Mouse (Mus musculus): Measurements from ENCODE around the gene Parp8. TPM values are rescaled to one million over a fixed set of nuclear protein-coding genes. Genes with fewer than 3 reads are reported as not detected.

Parp8 gene
- polyA plus RNA-seq, 3 experiments from 2014 or later, result 12.0 to 28.7 (median 23.7) TPM

DNA sequence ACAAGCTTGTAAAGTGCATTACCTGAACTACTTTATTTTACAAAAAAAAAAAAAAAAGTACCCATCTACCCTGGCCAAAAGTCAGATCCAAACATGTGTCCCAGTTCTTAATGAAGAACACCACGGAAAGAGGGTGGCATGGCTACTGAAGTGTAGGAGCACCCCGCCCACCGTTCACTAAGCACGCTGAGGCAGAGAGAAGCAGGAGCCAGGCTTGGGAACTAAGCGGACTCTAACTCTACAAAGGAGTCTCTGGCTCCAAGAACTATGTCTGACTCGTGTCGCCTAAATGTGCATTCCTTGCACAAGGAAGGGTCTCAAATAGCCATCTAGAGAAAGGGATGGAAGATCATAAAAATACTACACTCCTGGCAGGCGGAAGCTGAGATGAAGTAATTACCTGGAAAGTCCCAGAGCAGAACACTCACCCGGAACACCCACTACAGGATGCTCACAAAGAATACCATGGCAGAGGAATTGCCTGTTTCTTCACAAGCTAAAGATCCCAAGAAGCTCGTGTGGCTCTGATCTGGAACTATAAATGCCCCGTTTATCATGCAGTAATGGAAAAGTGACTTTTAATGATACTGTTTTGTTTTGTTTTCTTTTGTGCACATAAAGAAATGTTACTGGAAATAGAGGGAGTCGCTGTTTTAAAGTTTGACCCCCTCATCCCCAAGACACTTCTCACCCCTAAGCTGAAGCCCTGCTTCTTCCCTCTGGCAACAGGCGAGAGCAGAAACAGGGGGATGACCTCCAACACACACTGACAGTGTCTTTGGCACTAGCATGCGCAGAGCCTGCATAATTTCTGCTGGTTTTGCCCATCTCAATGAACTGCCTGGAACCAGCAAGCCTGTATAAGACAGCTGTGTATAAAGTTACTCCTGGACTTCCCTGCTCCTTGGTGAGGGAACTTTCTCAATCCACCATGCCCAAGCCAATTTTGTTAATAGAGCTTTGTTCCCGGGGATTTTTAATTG, 62.6 kb downstream of the Parp8 start:
- ATAC-seq, result no peak

- ATAC-seq, result no peak
These were observed 66.4 kb downstream of the Parp8 start for GRCm38 (mm10) chr13:116958776-116959589.

- no peak for ATAC-seq
These were observed 67.8 kb downstream of the Parp8 start for GRCm38 (mm10) chr13:116957577-116957976.

DNA sequence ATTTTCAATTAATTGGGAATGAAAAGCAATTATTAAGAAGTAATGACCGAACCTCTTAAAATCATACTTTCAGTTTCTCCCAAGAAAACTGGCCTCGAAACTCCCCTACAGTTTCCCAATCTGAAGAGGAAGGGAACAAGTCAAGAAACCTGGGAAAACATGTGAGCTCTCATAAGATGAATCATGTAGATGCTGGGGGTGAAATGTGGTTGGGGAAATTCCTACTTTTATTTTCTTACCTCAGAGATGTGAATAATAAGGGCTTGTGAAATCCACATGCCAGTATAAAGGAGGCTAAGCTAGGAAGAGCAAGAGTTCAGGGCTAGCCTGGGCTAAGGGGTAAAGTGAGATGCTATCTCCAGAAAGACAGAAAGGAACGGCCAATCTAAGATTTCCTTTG, 74.0 kb downstream of the Parp8 start:
- no peak for ATAC-seq

DNA sequence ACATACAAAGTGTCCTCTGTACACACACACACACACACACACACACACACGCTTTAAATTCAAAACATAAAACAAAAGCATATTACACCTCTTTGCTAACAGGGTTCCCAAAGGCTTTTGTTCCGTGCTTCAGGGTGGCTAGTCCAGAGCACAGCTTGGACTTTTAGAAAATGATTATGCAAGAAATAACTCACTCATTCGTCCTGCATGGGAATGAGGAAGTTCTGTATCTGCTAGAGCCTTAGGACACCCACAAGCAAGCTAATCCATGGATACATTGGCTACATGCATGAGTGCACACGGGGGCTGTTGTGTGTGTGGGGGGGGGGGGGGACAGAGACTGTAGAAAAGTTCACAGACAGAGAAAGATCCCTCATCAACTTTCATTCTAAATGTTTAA, 75.8 kb downstream of the Parp8 start:
- no peak for ATAC-seq

DNA sequence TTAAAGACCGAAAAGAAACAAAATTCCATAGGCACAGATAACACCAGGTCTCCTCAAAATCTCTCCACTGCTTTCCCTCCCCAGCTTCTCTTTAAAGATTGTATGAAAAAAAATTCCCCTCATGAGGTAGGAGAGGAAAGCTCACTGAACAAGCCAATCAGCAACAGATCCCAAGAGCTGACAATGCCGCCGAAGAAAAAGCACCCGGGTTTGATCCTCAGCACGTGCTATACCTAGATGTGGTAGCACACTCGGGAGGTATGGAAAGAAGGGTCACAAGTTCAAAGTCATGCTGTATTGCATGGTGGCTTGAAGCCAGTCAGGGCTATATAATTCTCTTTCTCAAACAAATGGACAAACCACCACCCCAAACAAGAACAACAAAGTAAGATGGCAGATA, 76.3 kb downstream of the Parp8 start:
- no peak for ATAC-seq

DNA sequence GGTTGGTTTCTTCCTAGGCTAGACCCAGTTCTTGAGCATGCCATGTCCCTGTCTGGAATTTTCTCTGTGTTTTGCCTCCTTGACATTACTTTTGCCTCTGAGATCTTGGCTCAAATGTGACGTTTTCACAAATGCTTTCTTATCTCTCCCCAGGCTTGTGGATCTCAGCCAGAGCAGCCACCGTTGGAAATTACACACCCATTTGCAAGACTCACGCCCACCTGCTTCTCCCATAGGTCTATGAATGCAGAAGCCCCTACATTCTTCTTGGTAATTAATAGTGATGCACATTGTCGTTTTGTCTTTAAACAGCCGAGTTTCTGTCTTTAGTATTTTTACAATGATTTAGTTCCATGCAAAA, 77.1 kb downstream of the Parp8 start:
- ATAC-seq, result no peak

GRCm38 (mm10) chr13:116947611-116948298, 77.6 kb downstream of the Parp8 start:
- no peak for ATAC-seq

DNA sequence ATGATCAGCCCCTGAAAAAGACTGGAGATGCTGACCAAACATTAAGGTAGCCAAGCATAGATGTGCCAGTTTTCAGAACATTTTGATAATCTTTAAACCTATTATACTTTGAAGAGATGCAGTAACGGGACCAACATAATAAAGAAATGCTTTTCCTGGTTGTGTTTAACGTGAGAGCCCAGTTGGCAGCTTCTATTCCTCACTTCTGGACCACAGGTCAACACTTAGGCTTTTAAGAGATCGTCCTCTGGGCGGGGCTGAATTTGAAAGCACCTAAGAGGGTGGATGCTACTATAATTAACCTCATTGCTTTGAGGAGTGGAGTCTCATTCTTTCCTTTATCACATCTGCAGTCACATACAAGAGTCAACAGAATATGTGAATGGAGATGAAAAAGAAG, 78.8 kb downstream of the Parp8 start:
- ATAC-seq, result no peak

DNA sequence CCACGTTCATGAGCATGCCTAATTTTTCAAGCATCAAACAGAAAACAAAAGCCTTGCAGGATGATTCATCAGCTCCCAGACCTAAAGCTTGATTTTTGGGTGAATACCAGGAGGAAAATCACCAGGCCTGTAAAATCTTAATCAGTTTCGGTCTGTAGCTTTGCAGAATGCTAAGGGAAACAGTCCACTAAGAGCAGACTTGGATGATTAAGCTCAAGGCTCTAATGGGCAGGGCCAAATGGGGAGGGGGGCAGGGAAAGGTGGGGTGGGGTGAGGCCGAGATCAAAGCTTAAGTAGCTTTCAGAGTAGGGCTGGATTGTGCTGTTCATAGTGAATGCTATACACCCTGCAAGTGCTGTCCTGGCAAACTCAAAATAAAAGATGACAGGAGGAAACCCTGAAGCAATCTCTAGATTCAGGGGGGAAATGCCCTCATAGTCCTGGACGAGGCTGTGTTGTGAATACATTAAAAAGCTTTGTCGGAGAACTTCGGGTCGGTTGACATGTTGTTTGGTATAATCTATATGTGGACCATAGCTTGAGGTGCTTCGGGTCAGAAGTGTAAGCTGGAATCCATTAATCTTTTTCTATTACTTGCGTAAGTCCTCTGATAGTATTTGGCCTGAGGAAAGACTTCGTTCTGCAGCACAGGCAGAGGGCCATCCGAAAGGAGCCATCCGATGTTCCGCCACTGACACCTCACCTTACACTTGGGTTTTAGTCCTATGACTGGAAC, 83.9 kb downstream of the Parp8 start:
- no peak for ATAC-seq

DNA sequence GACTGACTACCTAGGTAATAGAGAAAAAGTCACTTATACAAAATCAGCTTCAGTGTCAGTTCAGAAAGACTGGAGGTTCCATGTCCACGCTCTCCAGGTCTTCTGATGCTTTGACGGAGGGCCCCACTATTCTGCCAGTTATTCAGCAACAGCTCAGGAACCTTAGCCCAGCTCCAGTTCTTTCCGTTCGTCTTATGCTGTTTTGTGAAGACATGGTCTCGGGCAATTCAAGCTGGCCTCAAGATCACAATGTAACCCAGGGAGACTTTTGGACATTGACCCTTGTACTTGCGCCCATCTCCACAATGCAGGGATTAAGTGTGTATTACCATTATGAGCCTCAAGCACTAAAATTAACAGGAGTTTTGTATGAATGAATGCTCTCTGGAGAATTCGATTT, 84.6 kb downstream of the Parp8 start:
- ATAC-seq, result no peak

DNA sequence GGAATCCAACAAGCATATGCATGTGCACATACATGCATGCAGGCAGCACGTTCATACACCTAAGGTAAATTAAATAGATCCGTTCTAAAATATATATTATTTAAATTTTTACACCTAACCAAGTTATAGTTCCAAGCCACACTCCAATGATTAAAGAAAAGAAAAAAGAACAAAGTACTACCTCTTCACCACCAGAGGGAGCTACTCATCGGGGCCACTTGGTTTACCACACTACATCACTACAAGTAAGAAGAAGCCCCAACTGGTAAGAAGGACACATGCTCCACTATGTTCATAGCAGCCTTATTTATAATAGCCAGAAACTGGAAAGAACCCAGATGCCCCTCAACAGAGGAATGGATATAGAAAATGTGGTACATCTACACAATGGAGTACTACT, 88.3 kb downstream of the Parp8 start:
- ATAC-seq, result peak; percentile 74

- ATAC-seq, result no peak
These were observed 107.9 kb downstream of the Parp8 start for GRCm38 (mm10) chr13:116917387-116917930.

- ATAC-seq, result no peak
These were observed 117.1 kb downstream of the Parp8 start for GRCm38 (mm10) chr13:116908284-116908683.

- no peak for ATAC-seq
These were observed 121.9 kb downstream of the Parp8 start for GRCm38 (mm10) chr13:116903394-116903793.

DNA sequence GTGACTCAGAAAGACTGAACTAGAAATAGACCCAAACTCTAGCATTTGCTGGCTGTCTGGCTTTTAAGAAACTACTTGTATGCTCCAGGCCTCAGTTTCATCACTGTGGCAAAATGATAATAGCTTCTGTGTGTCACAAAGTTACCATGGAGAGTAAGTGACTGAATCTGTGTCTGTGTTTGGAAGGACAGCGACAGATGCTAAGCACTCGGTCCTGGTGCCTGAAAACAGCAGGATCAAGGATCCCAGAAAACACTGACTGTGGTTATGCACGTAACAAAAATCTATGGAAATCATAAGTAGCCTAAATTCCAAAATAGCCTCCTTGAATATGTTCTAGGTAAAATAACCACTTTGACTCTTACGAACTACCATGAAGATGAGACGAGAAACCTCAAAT, 126.9 kb downstream of the Parp8 start:
- no peak for ATAC-seq

DNA sequence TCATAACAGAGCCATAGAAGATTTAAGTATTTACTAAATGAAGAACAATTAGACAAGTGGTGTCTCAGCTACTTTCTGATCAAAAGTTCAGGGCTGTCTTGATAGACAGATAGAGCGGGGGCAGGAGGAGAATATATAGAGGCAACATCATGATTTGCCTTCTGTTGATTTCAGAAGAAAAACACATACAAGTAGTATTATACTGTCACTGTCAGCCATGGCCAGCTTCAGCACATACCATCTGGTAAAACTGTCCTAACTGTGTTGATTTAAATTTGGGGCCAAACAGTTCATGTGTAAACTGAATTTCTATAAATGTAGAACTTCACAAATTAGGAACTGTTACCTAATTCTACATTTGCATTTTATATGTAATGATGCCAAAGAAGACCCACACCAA, 127.6 kb downstream of the Parp8 start:
- no peak for ATAC-seq

DNA sequence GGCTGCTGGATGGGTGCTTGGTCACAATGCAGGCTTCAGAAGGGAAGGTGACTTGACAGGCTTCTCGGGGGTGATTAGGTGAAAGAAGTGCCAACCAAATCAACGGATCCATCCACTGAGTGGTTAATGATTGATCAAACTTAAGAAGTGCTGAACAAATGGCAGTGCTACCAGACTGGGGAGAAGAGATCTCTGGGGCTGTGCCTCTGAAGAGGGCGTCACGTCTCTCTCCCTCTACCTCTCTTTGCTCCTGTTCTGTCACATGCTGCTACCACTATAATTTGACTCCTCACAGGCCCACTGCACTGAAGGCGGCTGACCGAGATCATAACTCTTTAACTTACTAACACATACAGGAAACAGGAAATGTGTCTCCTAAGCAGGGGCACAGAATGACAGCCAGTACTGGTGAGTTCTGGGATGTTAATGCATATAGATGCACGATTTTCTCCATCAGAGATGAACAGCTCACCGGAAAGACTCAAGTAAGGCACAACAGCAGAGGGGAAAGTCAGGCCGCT, 140.9 kb downstream of the Parp8 start:
- ATAC-seq, result no peak

GRCm38 (mm10) chr13:116882226-116882625, 143.1 kb downstream of the Parp8 start:
- ATAC-seq, result no peak

- no peak for ATAC-seq
These were observed 145.7 kb downstream of the Parp8 start for GRCm38 (mm10) chr13:116879580-116880192.

DNA sequence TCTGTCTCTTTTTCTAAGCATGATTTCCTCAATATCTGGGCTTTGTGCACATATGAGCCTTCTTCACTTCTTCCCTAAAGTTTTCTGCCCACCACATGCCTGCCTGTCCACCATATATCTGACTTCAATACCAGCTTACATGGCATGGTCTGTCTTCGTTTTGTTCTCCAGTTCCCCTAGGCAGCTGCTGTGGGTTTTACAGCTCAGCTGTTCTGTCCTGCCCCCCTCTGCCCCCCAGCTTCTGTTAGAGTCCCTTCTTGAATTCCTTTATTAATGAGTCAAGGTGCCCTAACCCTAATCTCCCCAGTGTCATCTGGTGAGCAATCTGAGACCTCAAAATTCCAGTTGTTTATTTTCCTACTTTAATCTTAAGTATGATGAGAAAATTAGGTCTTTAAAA, 155.1 kb downstream of the Parp8 start:
- no peak for ATAC-seq

All from inflammation-experienced regulatory T-cells, adult 6 months (primary cell).